23 mouse cellular contexts compared by ENCODE assay signal in genomic region chr6:120725986-120726385, GRCm38 (mm10). TPM values are rescaled to one million over a fixed set of nuclear protein-coding genes. Genes with fewer than 3 reads are reported as not detected.
DNase-seq lines count a peak whose midpoint lies in the region; ATAC-seq and TF ChIP-seq lines count a peak whose summit lies in the region.
"Had no signal": no experiment of that assay in that cellular context is flagged by ENCODE, and none has a peak within 500 bp of the region (broad histone marks: within the 10 kb centered on the region; RNA-seq: fewer than 3 reads in every experiment).

No protein-coding gene starts in this region.

- no peaks in the 10 kb centered on the region for H3K36me3 ChIP-seq in hindbrain, postnatal 0 days (ENCODE audit: insufficient read depth, low read length)
- H3K36me3 ChIP-seq in hindbrain, embryonic 12.5 days: 0 out of 2 replicates have a peak, but pooled peaks cover 5% of the 10 kb centered on the region
- no peaks in the 10 kb centered on the region; a peak in 1 of 4 replicates for H3K36me3 ChIP-seq in MEL (ENCODE audit: control insufficient read depth in 1 of 2, insufficient read depth in 2 of 2, low read length in 2 of 2)
- H3K36me3 ChIP-seq: heart, embryonic 10.5 days; hindbrain, embryonic 15.5 days; intestine, embryonic 15.5 days had no signal

- no peaks in the 10 kb centered on the region for H3K27me3 ChIP-seq in hindbrain, postnatal 0 days (ENCODE audit: insufficient read depth, low read length)
- H3K27me3 ChIP-seq in hindbrain, embryonic 12.5 days: no peaks in the 10 kb centered on the region
- H3K27me3 ChIP-seq in MEL (ENCODE audit: control insufficient read depth in 1 of 2, insufficient read depth in 2 of 2, low read length in 2 of 2): no peaks in the 10 kb centered on the region
- H3K27me3 ChIP-seq: hindbrain, embryonic 15.5 days; intestine, embryonic 15.5 days; liver, embryonic 15.5 days had no signal

- TF ChIP-seq EP300 in MEL (IDR thresholded peaks at IDR 0.05; ENCODE audit: low read depth in 1 of 2, low read length in 2 of 2): no peak

- H3K79me2 ChIP-seq in MEL (ENCODE audit: control insufficient read depth, insufficient read depth, low read length, poor library complexity): no peaks in the 10 kb centered on the region

- H3K9me3 ChIP-seq in hindbrain, postnatal 0 days (ENCODE audit: low read length): no peaks in the 10 kb centered on the region
- H3K9me3 ChIP-seq in hindbrain, embryonic 12.5 days (replicated peaks): no peaks in the 10 kb centered on the region
- no peaks in the 10 kb centered on the region for H3K9me3 ChIP-seq in MEL (replicated peaks; ENCODE audit: insufficient read depth, low read length)
- H3K9me3 ChIP-seq: embryonic facial prominence, embryonic 10.5 days; heart, embryonic 10.5 days; hindbrain, embryonic 15.5 days; intestine, embryonic 15.5 days; liver, embryonic 15.5 days had no signal

- WGBS in hindbrain, postnatal 0 days: 26% methylated on average over 2 of the region's 2 CpGs
- WGBS in hindbrain, embryonic 12.5 days: 85% methylated on average over 2 of the region's 2 CpGs

- no peak for ATAC-seq in hindbrain, postnatal 0 days
- no peak for ATAC-seq in hindbrain, embryonic 12.5 days (ENCODE audit: low FRiP score)
- ATAC-seq: forebrain, embryonic 16.5 days; intestine, embryonic 15.5 days had no signal

- no peak overlapping the region for H3K27ac ChIP-seq in hindbrain, postnatal 0 days
- no peak overlapping the region for H3K27ac ChIP-seq in hindbrain, embryonic 12.5 days
- H3K27ac ChIP-seq in MEL (ENCODE audit: control insufficient read depth, low read depth, low read length): no peak overlapping the region
- H3K27ac ChIP-seq: embryonic facial prominence, embryonic 10.5 days; heart, embryonic 10.5 days; hindbrain, embryonic 15.5 days; intestine, embryonic 15.5 days; left cerebral cortex, adult 2 months; liver, embryonic 15.5 days; stomach, postnatal 0 days had no signal

- H3K9ac ChIP-seq in hindbrain, postnatal 0 days (replicated peaks; ENCODE audit: low read length): no peak overlapping the region
- no peak overlapping the region for H3K9ac ChIP-seq in hindbrain, embryonic 12.5 days
- no peak overlapping the region for H3K9ac ChIP-seq in MEL (ENCODE audit: control insufficient read depth, low read depth, low read length, poor library complexity, severe bottlenecking)
- H3K9ac ChIP-seq: hindbrain, embryonic 15.5 days; intestine, embryonic 15.5 days; liver, embryonic 15.5 days had no signal

- TF ChIP-seq RAD21 in MEL (IDR thresholded peaks at IDR 0.05; ENCODE audit: low read depth, low read length): no peak

- no peak for TF ChIP-seq CTCF in hindbrain, postnatal 0 days (IDR thresholded peaks at IDR 0.05; ENCODE audit: low read depth)
- no peak for TF ChIP-seq CTCF in MEL (IDR thresholded peaks at IDR 0.05 in 2 of 3, conservative IDR thresholded peaks at IDR 0.05 in 1 of 3; ENCODE audit: control insufficient read depth in 1 of 3, insufficient read depth in 1 of 3, low read depth in 2 of 3, low read length in 3 of 3, poor library complexity in 1 of 3, severe bottlenecking in 1 of 3)

- TF ChIP-seq POLR2A in MEL (IDR thresholded peaks at IDR 0.05; ENCODE audit: control insufficient read depth in 1 of 2, insufficient read depth in 1 of 2, low read depth in 1 of 2, low read length in 2 of 2, poor library complexity in 1 of 2): no peak

- H3K4me2 ChIP-seq in hindbrain, postnatal 0 days (ENCODE audit: low read depth, low read length): no peak overlapping the region
- H3K4me2 ChIP-seq in hindbrain, embryonic 12.5 days (replicated peaks): no peak overlapping the region
- H3K4me2 ChIP-seq: hindbrain, embryonic 15.5 days; intestine, embryonic 15.5 days; liver, embryonic 15.5 days; midbrain, embryonic 11.5 days had no signal

- peak; percentile 32 to 45 for DNase-seq in cerebellum, postnatal 10 days
- DNase-seq in cerebellum, postnatal 36 days: no peak
- peak; percentile 16 for DNase-seq in hindbrain, postnatal 0 days (ENCODE audit: low spot score)
- DNase-seq in MEL (ENCODE audit: low read depth, low spot score): peak; percentile 36
- DNase-seq in adipocyte (ENCODE audit: low spot score): peak; percentile 31
- no peak for DNase-seq in gastrocnemius, adult 18-20 months (ENCODE audit: low spot score)
- DNase-seq: gastrocnemius, postnatal 14 days; heart, postnatal 14 days; kidney, adult 8-10 months; kidney, postnatal 10 days; liver had no signal

- H3K4me1 ChIP-seq in hindbrain, postnatal 0 days (ENCODE audit: insufficient read depth, low read length): no peaks in the 10 kb centered on the region
- no peaks in the 10 kb centered on the region for H3K4me1 ChIP-seq in hindbrain, embryonic 12.5 days
- H3K4me1 ChIP-seq in MEL (ENCODE audit: control insufficient read depth in 1 of 2, insufficient read depth in 2 of 2, low read length in 2 of 2): no peaks in the 10 kb centered on the region
- H3K4me1 ChIP-seq: embryonic facial prominence, embryonic 10.5 days; heart, embryonic 10.5 days; hindbrain, embryonic 15.5 days; intestine, embryonic 15.5 days had no signal

- no peak overlapping the region for H3K4me3 ChIP-seq in hindbrain, postnatal 0 days (ENCODE audit: low read length)
- no peak overlapping the region for H3K4me3 ChIP-seq in hindbrain, embryonic 12.5 days
- H3K4me3 ChIP-seq in MEL (ENCODE audit: control insufficient read depth in 1 of 2, insufficient read depth in 1 of 2, low read depth in 2 of 2, low read length in 2 of 2): no peak overlapping the region
- H3K4me3 ChIP-seq: embryonic facial prominence, embryonic 10.5 days; heart, embryonic 10.5 days; hindbrain, embryonic 15.5 days; intestine, embryonic 15.5 days; left cerebral cortex, adult 2 months; liver, embryonic 15.5 days had no signal

TF ChIP-seq in MEL, 35 proteins besides CTCF, POLR2A, EP300 and RAD21:
- TF ChIP-seq MAZ (IDR thresholded peaks at IDR 0.05; ENCODE audit: low read depth, low read length) (no peak), MXI1 (IDR thresholded peaks at IDR 0.05; ENCODE audit: low read depth, low read length) (no peak), ZNF384 (IDR thresholded peaks at IDR 0.05; ENCODE audit: low read depth, low read length) (no peak), BHLHE40 (IDR thresholded peaks at IDR 0.05; ENCODE audit: borderline replicate concordance, low read depth, low read length) (no peak), SMC3 (IDR thresholded peaks at IDR 0.05; ENCODE audit: low read depth, low read length) (no peak), TBP (IDR thresholded peaks at IDR 0.05; ENCODE audit: low read depth, low read length) (no peak), POLR2AphosphoS5 (IDR thresholded peaks at IDR 0.05; ENCODE audit: borderline replicate concordance, low read depth, low read length) (no peak), E2F4 (IDR thresholded peaks at IDR 0.05; ENCODE audit: borderline replicate concordance, low read depth, low read length) (no peak), GATA1 (IDR thresholded peaks at IDR 0.05; ENCODE audit: low read depth, low read length) (no peak)
TF ChIP-seq in MEL: peak in this region for 0.

RNA-seq across cellular contexts. Expression of gene Slc25a18, which starts 47.4 kb away (rescaled TPM):
- 94.7 and 105 TPM in 2 replicates for total RNA-seq in hindbrain, postnatal 0 days (2014; rRNA removed)
- 53.8 and 54.1 TPM in 2 replicates for polyA plus RNA-seq in hindbrain, postnatal 0 days (2015; fragmentation: Nextera tagmentation; extraction: Ambion mirVana)
- 2.2 and 2.9 TPM in 2 replicates for polyA plus RNA-seq in hindbrain, embryonic 12.5 days (2016; fragmentation: Nextera tagmentation; extraction: Ambion mirVana)
- 0.12 TPM in 1 of 2 replicates, not detected in the other for total RNA-seq in MEL (2012; rRNA removed)
- polyA plus RNA-seq in MEL (2012; ENCODE audit: insufficient read depth in 1 of 2, insufficient read length in 2 of 2, low read depth in 1 of 2, low replicate concordance in 2 of 2, missing spikeins in 1 of 2): under 1 TPM in 1 of 2 experiments, not detected in 1; 0.57 TPM
- not detected for total RNA-seq in gastrocnemius, adult 18-20 months (2021)
- total RNA-seq: megakaryocyte progenitor cell, adult 5-6 weeks had no signal
- polyA plus RNA-seq: thymus, postnatal 0 days had no signal

RNA-seq across cellular contexts. Expression of gene Cecr2, which starts 59.8 kb away (rescaled TPM):
- 13.2 and 16.9 TPM in 2 replicates for total RNA-seq in hindbrain, postnatal 0 days (2014; rRNA removed)
- 2.9 and 3.4 TPM in 2 replicates for polyA plus RNA-seq in hindbrain, postnatal 0 days (2015; fragmentation: Nextera tagmentation; extraction: Ambion mirVana)
- 15.2 and 15.7 TPM in 2 replicates for polyA plus RNA-seq in hindbrain, embryonic 12.5 days (2016; fragmentation: Nextera tagmentation; extraction: Ambion mirVana)
- 4.0 and 5.1 TPM in 2 replicates for total RNA-seq in MEL (2012; rRNA removed)
- polyA plus RNA-seq in MEL (2012; ENCODE audit: insufficient read depth in 1 of 2, insufficient read length in 2 of 2, low read depth in 1 of 2, low replicate concordance in 2 of 2, missing spikeins in 1 of 2): 1 to 10 TPM in 1 of 2 experiments, not detected in 1; 8.7 TPM
- total RNA-seq in gastrocnemius, adult 18-20 months (2021): 1 to 10 TPM; 7.4 to 10.0 TPM

Comparison
In these comparisons a context has a peak if more than half of its experiments do, and no peak if none do; other contexts are left out.
1. DNase-seq: peak in cerebellum, postnatal 10 days (2 of 2), hindbrain, postnatal 0 days (single experiment), MEL (single experiment) and adipocyte (single experiment); none in cerebellum, postnatal 36 days (0 of 2) and gastrocnemius, adult 18-20 months (single experiment).
2. RNA of gene Slc25a18, which starts 47.4 kb away (total RNA-seq): 94.7 to 105 TPM in hindbrain, postnatal 0 days; 0.12 TPM in MEL and not detected in gastrocnemius, adult 18-20 months; every median in the first group is over 10 times any median in the second.